Mouse (Mus musculus) heart, adult 8-10 months (tissue): Measurements from ENCODE around the gene Ypel1. TPM values are rescaled to one million over a fixed set of nuclear protein-coding genes. Genes with fewer than 3 reads are reported as not detected.

Source experiments
- DNase-seq: peaks from one replicate; pipeline ENCODE4 v3.0.0; 2022; ENCODE audit warnings: low spot score
- microRNA-seq: library from miRNA; unstranded; fragments of <30 nt; microRNA quantifications from one replicate; pipeline ENCODE4 v1.2.0, GENCODE M21; 2022
- total RNA-seq, 4 experiments: library from RNA; stranded (reverse); gene quantifications; 2 replicates each; pipeline ENCODE4 v1.2.4; 2022

Ypel1 gene
- total RNA-seq, 4 experiments from 2014 or later = 1.7 to 3.1 (median 2.1) TPM

GRCm38 (mm10) chr16:17086669-17087193 is 17.2 kb downstream of the Ypel1 start:
- no peak for DNase-seq

DNA sequence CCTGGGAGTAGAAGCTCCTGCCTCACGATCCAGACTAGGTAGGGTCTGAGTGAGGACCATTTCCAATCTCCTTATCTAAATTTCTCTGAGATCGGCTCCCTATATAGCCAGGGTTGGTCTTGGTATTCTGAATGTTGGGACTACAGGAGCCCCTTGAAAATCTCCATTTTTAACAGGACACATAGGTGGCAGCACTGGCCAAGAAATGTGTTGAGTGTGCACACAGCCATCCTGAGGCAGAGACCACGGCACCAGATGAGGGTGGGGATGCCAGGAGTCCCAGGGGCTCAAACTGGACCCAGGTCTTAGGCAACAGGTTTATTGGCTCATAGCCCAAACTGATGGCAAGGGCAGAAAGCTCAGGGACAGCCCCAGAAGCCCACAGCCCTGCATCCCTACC is 18.9 kb downstream of the Ypel1 start:
- no peak for DNase-seq

- DNase-seq = no peak
Measured at GRCm38 (mm10) chr16:17096938-17097337, 27.4 kb downstream of the Ypel1 start.

DNA sequence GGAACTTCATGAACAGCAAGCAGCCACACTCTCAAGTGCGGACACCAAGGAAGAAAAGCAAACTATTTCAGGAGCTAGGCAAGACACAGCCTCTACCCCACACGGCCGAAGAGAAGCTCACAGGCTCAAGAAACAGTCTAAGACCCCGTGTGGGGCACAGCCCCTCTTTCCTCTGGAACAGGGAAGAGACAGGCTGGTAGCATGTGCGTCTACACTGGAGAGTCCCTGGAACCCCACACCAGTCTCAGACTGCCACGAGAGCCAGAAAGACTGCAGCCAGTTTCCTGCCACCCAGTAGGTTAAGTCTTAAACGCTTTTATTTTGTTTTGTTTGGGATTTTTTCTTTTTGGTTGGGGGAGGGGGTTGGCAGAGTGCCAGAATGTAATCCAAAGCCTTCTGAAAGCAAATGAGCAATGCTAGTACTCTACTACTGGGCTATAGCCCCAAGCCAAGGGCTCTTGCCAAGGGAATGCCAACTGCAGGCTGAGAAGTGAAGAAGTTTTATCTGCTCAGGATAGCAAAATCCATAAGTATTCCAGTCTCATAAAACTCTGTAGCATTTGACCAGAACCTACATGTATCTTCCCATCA is 33.2 kb downstream of the Ypel1 start:
- DNase-seq = no peak

DNA sequence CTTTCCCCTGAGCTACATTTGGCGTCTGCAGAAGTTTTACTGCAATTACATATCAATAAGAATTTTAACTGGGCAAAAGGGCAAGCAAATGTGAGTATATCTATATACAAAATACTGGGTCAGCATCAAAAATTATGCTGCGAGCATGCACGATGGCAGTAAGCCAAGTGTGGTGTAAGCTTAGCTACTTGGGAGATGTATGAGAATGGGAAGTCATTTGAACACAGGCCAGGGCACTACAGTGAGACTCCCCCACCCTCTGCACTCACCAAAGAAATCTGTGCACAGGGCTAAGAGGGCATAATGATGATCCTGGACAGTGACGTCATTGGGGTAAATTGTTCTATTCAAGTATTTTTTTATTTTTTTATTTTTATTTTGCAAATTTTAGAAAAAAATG is 35.1 kb downstream of the Ypel1 start:
- DNase-seq = no peak

DNA sequence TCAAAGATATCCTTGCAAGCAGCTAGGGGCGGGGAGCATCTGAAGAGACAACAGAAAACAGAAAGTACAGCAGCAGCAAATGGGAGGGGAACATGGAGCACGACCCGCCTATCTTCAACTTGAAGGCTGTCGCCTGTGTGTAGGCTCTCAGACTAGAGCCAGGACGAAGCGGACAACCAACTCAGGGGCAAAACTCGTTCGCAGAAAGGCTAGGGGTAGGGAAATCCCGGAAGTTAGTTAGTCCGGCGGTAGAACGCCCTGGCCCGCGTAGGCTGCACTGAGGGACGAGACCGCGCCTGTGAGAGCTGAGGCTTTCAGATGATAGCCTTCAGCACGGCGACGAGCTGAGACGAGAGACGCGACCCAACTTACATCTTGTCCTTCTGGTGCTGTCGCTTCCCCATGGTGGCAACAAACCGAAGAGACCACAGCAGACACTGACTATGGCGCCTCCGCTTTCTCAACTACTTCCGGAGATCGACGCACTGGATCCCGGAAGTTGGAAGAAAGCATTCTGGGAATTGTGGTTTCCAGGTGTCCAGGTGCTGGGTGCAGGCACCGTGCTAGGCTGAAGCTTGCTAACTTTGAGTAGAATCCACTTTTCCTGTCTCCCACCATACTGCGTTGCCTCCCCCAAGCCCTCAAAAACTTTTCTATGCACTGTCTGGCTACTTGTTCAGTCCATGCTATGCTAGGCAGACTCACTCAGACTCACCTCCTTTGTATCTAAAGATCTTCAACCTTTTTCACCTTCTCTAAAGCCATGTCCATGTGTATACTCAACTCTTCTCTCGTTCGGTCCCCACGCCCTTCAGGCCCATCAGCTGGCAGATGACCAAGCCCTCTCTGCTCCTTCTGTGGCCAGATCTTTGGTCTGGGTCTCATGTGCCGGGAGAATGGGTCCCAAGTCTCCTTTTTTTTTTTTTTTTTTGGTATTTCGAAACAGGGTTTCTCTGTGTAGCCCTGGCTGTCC is 41.6 kb downstream of the Ypel1 start, which contains the start of gene Ppil2:
Ppil2 (minus strand) TSS at position 487 of the 973 bp plus-strand sequence.
- peak; percentile 80 for DNase-seq

GRCm38 (mm10) chr16:17117309-17117799 is 47.9 kb downstream of the Ypel1 start:
- no peak for DNase-seq

DNA sequence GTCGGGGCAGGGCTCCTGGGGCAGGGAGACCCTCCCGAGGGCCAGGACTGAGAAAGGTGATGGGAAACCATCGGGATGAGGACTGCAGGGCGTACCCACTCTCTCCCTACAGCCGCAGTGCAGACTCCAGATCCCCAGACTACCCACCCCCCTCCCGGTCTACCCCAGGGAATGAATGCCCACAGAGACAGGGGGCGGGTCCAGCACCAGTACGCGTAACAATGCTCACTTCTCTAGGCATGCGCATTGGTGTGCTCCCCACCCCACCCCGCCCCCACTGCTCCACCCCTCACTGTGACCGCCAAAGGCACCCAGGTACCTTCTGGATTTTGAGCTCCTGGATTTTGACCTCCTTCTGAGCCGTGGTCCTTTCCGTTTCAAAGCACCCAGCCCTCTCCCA is 52.1 kb downstream of the Ypel1 start:
- no peak for DNase-seq

DNA sequence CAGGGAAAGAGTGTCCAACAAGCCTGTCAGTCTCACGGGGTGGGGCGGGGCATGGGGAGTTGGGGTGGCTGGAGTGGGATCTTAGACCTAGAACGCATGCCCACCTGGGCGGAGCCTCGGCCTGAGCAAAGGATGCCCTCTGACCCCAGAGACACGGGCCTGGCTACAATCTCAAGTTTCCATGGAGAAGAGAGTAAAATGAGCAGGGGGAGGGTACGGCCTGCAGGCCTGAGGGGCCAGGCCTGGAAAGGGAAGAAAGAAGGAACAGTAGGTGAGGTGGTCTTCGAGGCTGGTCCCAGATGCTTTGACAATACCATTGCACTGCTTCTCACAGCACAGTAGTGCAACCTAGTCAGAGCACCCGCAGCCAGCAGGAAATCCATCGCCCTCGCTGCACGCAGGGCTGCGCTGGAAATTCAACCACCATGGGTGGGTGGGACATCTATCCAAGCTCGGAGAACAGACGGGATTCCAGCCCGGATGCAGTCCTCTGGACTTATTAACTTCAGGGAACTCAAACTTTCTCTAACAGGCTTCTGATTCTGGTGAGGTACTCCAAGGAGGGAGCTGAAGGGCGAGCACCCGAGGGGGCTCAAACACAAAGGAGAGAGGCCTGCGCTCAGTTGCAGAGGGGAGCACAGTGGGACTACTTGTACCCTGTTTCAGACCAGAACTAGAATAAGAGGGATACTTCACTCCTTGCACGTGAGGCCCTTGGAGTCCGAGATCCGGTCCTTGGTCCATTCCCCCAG is 54.8 kb downstream of the Ypel1 start:
- no peak for DNase-seq

DNA sequence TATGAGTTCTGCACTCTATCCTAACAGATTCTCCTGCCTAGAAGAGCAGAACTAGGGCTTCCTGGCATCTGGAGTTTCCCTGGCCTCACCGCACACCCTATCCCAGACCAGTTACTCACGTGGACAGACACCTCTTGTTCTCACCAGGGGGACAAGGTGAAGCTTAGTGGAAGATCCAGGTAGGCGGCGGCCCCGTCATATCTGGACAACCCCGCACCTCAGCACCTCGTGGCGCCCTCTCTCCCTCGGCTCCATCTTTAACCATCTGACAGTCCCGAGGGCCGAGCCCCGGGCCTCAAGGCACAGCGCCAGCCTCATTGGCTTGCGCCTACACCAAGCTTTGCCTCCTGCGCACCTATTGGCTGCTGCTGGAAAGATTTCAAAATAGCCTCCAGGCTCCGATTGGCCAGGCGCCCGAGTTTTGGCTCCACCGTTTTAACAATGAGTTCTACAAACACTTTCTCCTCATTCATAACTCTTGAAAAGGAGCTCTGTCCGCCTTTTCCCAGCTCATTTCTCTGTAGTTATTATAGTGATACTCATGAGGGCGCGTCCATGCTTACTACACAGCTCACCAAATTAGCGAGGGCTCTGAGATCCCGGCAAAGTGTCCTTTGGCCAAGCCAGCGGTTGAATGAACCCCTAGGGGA is 55.5 kb downstream of the Ypel1 start, which contains the start of gene 2610318N02Rik:
2610318N02Rik (minus strand) TSS at position 297 of the 650 bp plus-strand sequence.
- peak; percentile 25 for DNase-seq

DNA sequence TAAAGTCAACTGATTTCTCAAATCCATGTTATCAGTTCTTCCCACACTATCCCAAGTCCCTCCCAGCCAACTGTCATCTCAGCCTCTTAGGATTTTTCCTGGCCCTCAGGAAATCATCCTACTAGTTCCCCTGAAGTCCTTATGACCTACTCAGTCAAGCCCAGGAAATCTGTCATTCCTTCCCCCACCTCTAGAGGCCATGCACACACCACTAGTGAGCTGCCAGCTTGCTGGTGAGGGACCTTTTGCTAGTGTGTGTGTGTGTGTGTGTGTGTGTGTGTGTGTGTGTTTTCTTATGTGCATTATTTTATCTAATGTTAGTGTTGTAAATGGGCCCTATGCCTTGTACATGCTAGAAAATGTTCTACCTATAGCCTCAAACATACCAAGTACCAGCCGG is 57.8 kb downstream of the Ypel1 start:
- DNase-seq = peak; percentile 26

DNA sequence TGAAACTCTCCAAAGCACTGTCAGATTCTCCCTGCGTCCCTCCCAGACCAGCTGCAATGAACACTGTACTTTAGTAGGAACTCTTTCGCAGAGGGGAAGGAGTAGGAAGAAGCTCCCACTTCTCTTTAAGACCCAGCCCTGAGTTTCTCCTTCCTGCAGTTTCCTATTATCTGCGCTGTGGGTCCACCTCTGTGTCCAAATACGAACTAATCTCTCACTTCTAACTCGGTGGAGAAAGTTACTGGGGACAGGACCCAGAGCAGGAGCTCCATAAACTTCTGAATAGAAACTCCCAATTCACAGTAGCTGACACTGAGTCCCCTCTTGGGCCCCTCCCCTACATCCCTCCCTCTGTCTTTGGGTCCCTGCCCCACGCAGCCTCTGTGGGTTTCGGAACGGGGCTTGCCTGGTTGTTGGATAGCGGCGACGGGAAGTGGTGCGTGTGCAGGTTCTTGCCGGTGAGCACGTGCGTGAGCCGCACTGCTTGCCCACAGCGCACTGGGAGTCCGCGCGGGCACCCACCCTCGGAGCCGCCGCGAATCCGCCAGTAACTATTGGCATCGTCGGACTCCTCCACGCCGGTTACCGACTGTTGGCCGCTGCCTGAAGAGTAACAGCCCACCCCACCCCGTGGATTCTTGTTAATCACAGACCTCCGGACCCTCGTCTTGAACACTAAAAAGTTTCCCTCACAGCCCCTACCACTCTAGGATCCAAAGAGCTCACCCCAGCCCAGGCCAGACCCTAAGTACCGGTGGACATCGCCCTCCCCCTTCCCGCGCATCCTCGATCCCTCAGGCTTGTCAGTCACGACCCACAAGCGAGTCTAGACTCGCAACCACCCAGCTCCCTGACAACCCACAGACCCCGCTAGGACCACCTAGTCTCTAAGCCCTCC is 61.9 kb downstream of the Ypel1 start:
- peak; percentile 13 for DNase-seq

DNA sequence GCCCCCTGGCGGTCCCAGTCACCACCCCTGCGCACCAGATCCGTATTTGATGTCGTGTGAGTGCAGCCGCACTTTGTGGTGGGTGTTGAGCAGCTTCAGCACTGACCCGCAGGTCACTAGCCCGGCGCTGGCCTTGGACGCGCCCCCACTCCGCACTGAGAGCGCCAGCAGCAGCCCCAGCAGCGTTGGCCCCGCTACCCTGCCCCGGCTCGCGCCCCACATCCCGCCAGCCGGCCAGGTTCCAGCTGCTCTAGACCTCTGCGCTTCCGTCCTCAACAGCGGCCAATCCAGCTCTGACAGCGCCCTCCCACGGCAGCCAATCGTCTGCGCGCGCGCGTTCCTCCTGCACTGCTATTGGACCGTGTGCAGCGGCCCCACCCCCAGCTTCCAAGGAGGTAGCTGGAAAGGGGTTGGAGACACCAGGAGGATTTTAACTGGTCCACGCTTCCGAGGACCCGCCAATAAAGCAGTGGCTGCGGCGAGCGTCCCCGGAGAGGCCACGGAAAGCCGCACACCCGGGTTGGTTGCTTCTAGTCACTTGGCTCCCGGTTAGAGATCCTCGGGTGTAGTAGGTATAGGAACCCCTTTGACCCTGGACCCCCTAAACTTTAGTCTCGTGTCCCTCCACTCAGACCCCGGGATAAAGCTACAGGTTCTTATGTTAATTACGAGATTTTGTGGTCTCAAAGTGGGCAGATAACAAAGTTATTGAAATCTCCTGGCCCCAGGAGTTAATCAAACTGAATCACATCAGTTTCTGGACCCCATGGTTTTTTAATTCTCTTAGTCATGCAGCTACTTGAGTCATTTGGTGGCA is 62.8 kb downstream of the Ypel1 start, which contains the start of gene Sdf2l1:
Sdf2l1 (minus strand) TSS at position 295 of the 817 bp plus-strand sequence.
- peak; percentile 96 for DNase-seq

DNA sequence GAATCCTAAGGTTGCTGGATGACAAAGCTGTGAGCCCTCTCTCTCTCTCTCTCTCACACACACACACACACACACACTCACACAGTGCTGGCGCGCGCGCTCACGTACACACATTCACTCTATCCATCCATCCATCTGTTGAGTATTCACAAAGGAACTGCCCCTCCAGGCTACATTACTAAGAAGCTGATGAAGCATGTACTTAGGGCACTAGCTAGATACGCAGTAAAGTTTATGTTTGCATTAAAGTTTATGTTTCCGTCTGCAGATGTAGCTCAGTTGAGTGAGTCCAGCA is 63.4 kb downstream of the Ypel1 start:
- no peak for DNase-seq

Small RNAs within 50 kb of the gene (microRNA-seq; reads per million reads assigned to microRNA genes)
- 45.9 reads per million, percentile 48 among the genes with 10 or more reads in this experiment for gene Mir130b
- not detected for gene Mir301b

Other genes starting within 250 kb of the Ypel1 start
- gene Spag6l, start 240.2 kb upstream of the Ypel1 start, total RNA-seq = 1 to 10 TPM in 1 of 4 experiments, under 1 TPM in 2, not detected in 1; 0.19 to 1.0 (median 0.22) TPM
- gene Igll1, start 205.7 kb upstream of the Ypel1 start, total RNA-seq = not detected
- 10 to 100 TPM; 23.7 to 31.4 (median 24.6) TPM for gene Top3b, start 199.0 kb upstream of the Ypel1 start, total RNA-seq
- not detected for gene Vpreb1, start 198.9 kb upstream of the Ypel1 start, total RNA-seq
- 10 to 100 TPM; 24.7 to 32.6 (median 29.8) TPM for gene Ppm1f, start 173.2 kb upstream of the Ypel1 start, total RNA-seq
- gene Mapk1, start 86.3 kb upstream of the Ypel1 start, total RNA-seq = 100 to 1,000 TPM; 104 to 111 (median 104) TPM
- gene Ppil2, start 41.6 kb downstream of the Ypel1 start, total RNA-seq = 10 to 100 TPM; 36.2 to 39.6 (median 38.1) TPM
- gene 2610318N02Rik, start 55.5 kb downstream of the Ypel1 start, total RNA-seq = not detected
- 10 to 100 TPM; 11.8 to 26.0 (median 12.9) TPM for gene Sdf2l1, start 62.7 kb downstream of the Ypel1 start, total RNA-seq
- 1 to 10 TPM; 1.8 to 2.6 (median 2.3) TPM for gene Ydjc, start 74.9 kb downstream of the Ypel1 start, total RNA-seq
- under 1 TPM in 2 of 4 experiments, not detected in 2; 0.31 to 0.33 TPM for gene Ccdc116, start 77.5 kb downstream of the Ypel1 start, total RNA-seq
- 100 to 1,000 TPM; 107 to 119 (median 114) TPM for gene Ube2l3, start 133.0 kb downstream of the Ypel1 start, total RNA-seq
- under 1 TPM in 3 of 4 experiments, not detected in 1; 0.14 to 0.44 (median 0.22) TPM for gene Rimbp3, start 138.9 kb downstream of the Ypel1 start, total RNA-seq
- 1 to 10 TPM; 1.4 to 2.2 (median 1.9) TPM for gene Hic2, start 163.9 kb downstream of the Ypel1 start, total RNA-seq
- 1 to 10 TPM; 1.2 to 2.7 (median 1.7) TPM for gene Tmem191c, start 206.4 kb downstream of the Ypel1 start, total RNA-seq